Mouse (Mus musculus) liver, embryonic 14.5 days (tissue): Measurements from ENCODE around the gene Pax7.

Source experiments
- CTCF ChIP-seq: IDR thresholded peaks from 2 replicates; pipeline ENCODE4 v1.5.1; 2016; ENCODE audit warnings: antibody characterized with exemption, low read depth, control low read depth
- EP300 ChIP-seq: IDR thresholded peaks from 2 replicates; pipeline ENCODE4 v1.6.1; 2016; ENCODE audit warnings: antibody characterized with exemption, low read depth

DNA sequence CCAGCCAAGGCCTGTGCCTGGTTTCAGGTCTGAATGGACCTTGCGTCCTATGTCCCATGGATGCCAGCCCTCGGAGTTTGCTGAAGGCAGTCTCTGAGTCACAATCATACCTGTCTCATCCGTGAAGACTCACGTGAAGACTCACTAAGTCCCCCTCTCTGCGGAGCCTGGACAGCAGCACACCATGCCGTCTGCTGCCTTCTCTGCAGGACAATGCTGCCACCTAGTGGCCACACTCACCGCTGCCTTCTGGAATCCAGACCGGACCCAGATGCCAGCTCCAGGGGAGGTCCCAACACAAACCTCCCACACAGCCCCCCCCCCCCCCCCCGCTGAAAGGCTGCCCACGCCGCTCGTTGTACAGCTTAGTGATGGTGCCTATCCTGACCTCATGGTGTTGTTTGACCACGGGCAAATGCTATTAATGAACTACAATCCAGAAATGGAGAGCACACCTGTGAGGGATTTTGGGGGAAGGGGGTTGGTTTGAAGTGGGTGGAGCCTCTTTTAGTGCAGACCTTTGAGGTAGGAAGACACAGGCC lies 25.4 kb upstream of the Pax7 start:
- TF ChIP-seq CTCF (peak; percentile 93), EP300 (no peak)
